Mouse (Mus musculus): ENCODE data around the gene Rbm4. TPM values are rescaled to one million over a fixed set of nuclear protein-coding genes. Genes with fewer than 3 reads are reported as not detected.

The Rbm4 gene
- polyA plus RNA-seq, 1 experiment from 2014 or later: 30.7 TPM

GRCm38 (mm10) chr19:4749975-4750374 is 43.7 kb downstream of the Rbm4 start:
- no peak overlapping the region for H3K4me2 ChIP-seq
- H3K4me3 ChIP-seq: no peak overlapping the region
- H3K27ac ChIP-seq: no peak overlapping the region
- H3K27me3 ChIP-seq (replicated peaks): no peaks in the 10 kb centered on the region
- no peak for ATAC-seq
- H3K9ac ChIP-seq: no peak overlapping the region
- no peaks in the 10 kb centered on the region for H3K9me3 ChIP-seq (replicated peaks)
- no peaks in the 10 kb centered on the region for H3K36me3 ChIP-seq
- no peaks in the 10 kb centered on the region for H3K4me1 ChIP-seq
- 75% methylated on average over 6 of the region's 6 CpGs for WGBS (ENCODE audit: insufficient replicate concordance)

GRCm38 (mm10) chr19:4748493-4748892 is 45.2 kb downstream of the Rbm4 start:
- 76% methylated on average over 10 of the region's 10 CpGs for WGBS (ENCODE audit: insufficient replicate concordance)

GRCm38 (mm10) chr19:4747631-4748312 is 45.9 kb downstream of the Rbm4 start:
- no peaks in the 10 kb centered on the region for H3K4me1 ChIP-seq
- no peak overlapping the region for H3K9ac ChIP-seq
- H3K27me3 ChIP-seq (replicated peaks): no peaks in the 10 kb centered on the region
- ATAC-seq: no peak
- 80% methylated on average over 9 of the region's 9 CpGs for WGBS (ENCODE audit: insufficient replicate concordance)
- no peak overlapping the region for H3K27ac ChIP-seq
- no peaks in the 10 kb centered on the region for H3K9me3 ChIP-seq (replicated peaks)
- no peak overlapping the region for H3K4me2 ChIP-seq
- no peak overlapping the region for H3K4me3 ChIP-seq
- no peaks in the 10 kb centered on the region for H3K36me3 ChIP-seq

More at GRCm38 (mm10) chr19:4748493-4748892, 45.2 kb downstream of the Rbm4 start:
- Histone ChIP-seq H3K27ac (no peak overlapping the region), H3K9me3 (replicated peaks) (no peaks in the 10 kb centered on the region), H3K9ac (no peak overlapping the region), H3K4me2 (no peak overlapping the region), H3K27me3 (replicated peaks) (no peaks in the 10 kb centered on the region), H3K36me3 (no peaks in the 10 kb centered on the region), H3K4me3 (no peak overlapping the region), H3K4me1 (no peaks in the 10 kb centered on the region)
- no peak for ATAC-seq

GRCm38 (mm10) chr19:4746611-4747010 is 47.1 kb downstream of the Rbm4 start:
- no peak for ATAC-seq
- WGBS (ENCODE audit: insufficient replicate concordance): 76% methylated on average over 14 of the region's 14 CpGs
- Histone ChIP-seq H3K4me3 (no peak overlapping the region), H3K27me3 (replicated peaks) (no peaks in the 10 kb centered on the region), H3K9me3 (replicated peaks) (no peaks in the 10 kb centered on the region), H3K4me2 (no peak overlapping the region), H3K4me1 (no peaks in the 10 kb centered on the region), H3K27ac (no peak overlapping the region), H3K9ac (no peak overlapping the region), H3K36me3 (no peaks in the 10 kb centered on the region)

GRCm38 (mm10) chr19:4745681-4746080 is 48.0 kb downstream of the Rbm4 start:
- no peak for ATAC-seq
- no peaks in the 10 kb centered on the region for H3K4me1 ChIP-seq
- H3K9ac ChIP-seq: no peak overlapping the region
- WGBS (ENCODE audit: insufficient replicate concordance): 86% methylated on average over 10 of the region's 10 CpGs
- no peak overlapping the region for H3K4me3 ChIP-seq
- H3K4me2 ChIP-seq: no peak overlapping the region
- H3K27ac ChIP-seq: no peak overlapping the region
- no peaks in the 10 kb centered on the region for H3K36me3 ChIP-seq
- no peaks in the 10 kb centered on the region for H3K27me3 ChIP-seq (replicated peaks)
- no peaks in the 10 kb centered on the region for H3K9me3 ChIP-seq (replicated peaks)

GRCm38 (mm10) chr19:4745057-4745456 is 48.6 kb downstream of the Rbm4 start:
- 73% methylated on average over 9 of the region's 9 CpGs for WGBS (ENCODE audit: insufficient replicate concordance)
- Histone ChIP-seq H3K27ac (no peak overlapping the region), H3K4me3 (no peak overlapping the region), H3K4me1 (no peaks in the 10 kb centered on the region), H3K9ac (no peak overlapping the region), H3K27me3 (replicated peaks) (no peaks in the 10 kb centered on the region), H3K9me3 (replicated peaks) (no peaks in the 10 kb centered on the region), H3K4me2 (no peak overlapping the region), H3K36me3 (no peaks in the 10 kb centered on the region)
- ATAC-seq: no peak

- H3K4me3 ChIP-seq: no peak overlapping the region
- H3K27me3 ChIP-seq (replicated peaks): no peaks in the 10 kb centered on the region
- no peak overlapping the region for H3K9ac ChIP-seq
- H3K36me3 ChIP-seq: no peaks in the 10 kb centered on the region
- no peak for ATAC-seq
- WGBS (ENCODE audit: insufficient replicate concordance): 68% methylated on average over 14 of the region's 14 CpGs
- H3K27ac ChIP-seq: no peak overlapping the region
- no peaks in the 10 kb centered on the region for H3K9me3 ChIP-seq (replicated peaks)
- H3K4me1 ChIP-seq: no peaks in the 10 kb centered on the region
- no peak overlapping the region for H3K4me2 ChIP-seq
Measured at GRCm38 (mm10) chr19:4744026-4744425, 49.7 kb downstream of the Rbm4 start.

- H3K27me3 ChIP-seq (replicated peaks): no peaks in the 10 kb centered on the region
- no peak overlapping the region for H3K4me2 ChIP-seq
- H3K4me1 ChIP-seq: no peaks in the 10 kb centered on the region
- H3K9ac ChIP-seq: no peak overlapping the region
- 40% methylated on average over 5 of the region's 5 CpGs for WGBS (ENCODE audit: insufficient replicate concordance)
- H3K27ac ChIP-seq: no peak overlapping the region
- H3K9me3 ChIP-seq (replicated peaks): no peaks in the 10 kb centered on the region
- ATAC-seq: no peak
- H3K4me3 ChIP-seq: no peak overlapping the region
- no peaks in the 10 kb centered on the region for H3K36me3 ChIP-seq
Measured at GRCm38 (mm10) chr19:4743524-4743923, 50.2 kb downstream of the Rbm4 start.

- H3K27me3 ChIP-seq (replicated peaks): 0 out of 2 replicates have a peak, but pooled peaks cover 5% of the 10 kb centered on the region
- no peak overlapping the region for H3K27ac ChIP-seq
- H3K9me3 ChIP-seq (replicated peaks): no peaks in the 10 kb centered on the region
- no peak overlapping the region for H3K4me2 ChIP-seq
- no peak overlapping the region for H3K9ac ChIP-seq
- no peaks in the 10 kb centered on the region for H3K4me1 ChIP-seq
- no peak for ATAC-seq
- WGBS (ENCODE audit: insufficient replicate concordance): 73% methylated on average over 6 of the region's 6 CpGs
- H3K4me3 ChIP-seq: no peak overlapping the region
- H3K36me3 ChIP-seq: no peaks in the 10 kb centered on the region
Measured at GRCm38 (mm10) chr19:4742229-4742628, 51.5 kb downstream of the Rbm4 start.

GRCm38 (mm10) chr19:4741482-4741881 is 52.2 kb downstream of the Rbm4 start:
- no peak overlapping the region for H3K4me3 ChIP-seq
- 64% methylated on average over 10 of the region's 10 CpGs for WGBS (ENCODE audit: insufficient replicate concordance)
- no peaks in the 10 kb centered on the region for H3K9me3 ChIP-seq (replicated peaks)
- H3K27ac ChIP-seq: no peak overlapping the region
- no peak overlapping the region for H3K4me2 ChIP-seq
- H3K4me1 ChIP-seq: no peaks in the 10 kb centered on the region
- no peak for ATAC-seq
- no peak overlapping the region for H3K9ac ChIP-seq
- H3K27me3 ChIP-seq (replicated peaks): 0 out of 2 replicates have a peak, but pooled peaks cover 5% of the 10 kb centered on the region
- H3K36me3 ChIP-seq: no peaks in the 10 kb centered on the region

GRCm38 (mm10) chr19:4739762-4740161 is 53.9 kb downstream of the Rbm4 start:
- Histone ChIP-seq H3K4me2 (no peak overlapping the region), H3K27ac (no peak overlapping the region), H3K9me3 (replicated peaks) (no peaks in the 10 kb centered on the region), H3K36me3 (no peaks in the 10 kb centered on the region), H3K4me3 (no peak overlapping the region), H3K27me3 (replicated peaks) (0 out of 2 replicates have a peak, but pooled peaks cover 5% of the 10 kb centered on the region), H3K4me1 (no peaks in the 10 kb centered on the region), H3K9ac (no peak overlapping the region)
- WGBS (ENCODE audit: insufficient replicate concordance): 76% methylated on average over 5 of the region's 5 CpGs
- ATAC-seq: no peak

GRCm38 (mm10) chr19:4739053-4739452 is 54.6 kb downstream of the Rbm4 start:
- Histone ChIP-seq H3K9me3 (replicated peaks) (no peaks in the 10 kb centered on the region), H3K27me3 (replicated peaks) (0 out of 2 replicates have a peak, but pooled peaks cover 5% of the 10 kb centered on the region), H3K4me3 (no peak overlapping the region), H3K9ac (no peak overlapping the region), H3K4me1 (no peaks in the 10 kb centered on the region), H3K4me2 (no peak overlapping the region), H3K36me3 (no peaks in the 10 kb centered on the region), H3K27ac (no peak overlapping the region)
- ATAC-seq: no peak
- WGBS (ENCODE audit: insufficient replicate concordance): 81% methylated on average over 11 of the region's 11 CpGs

GRCm38 (mm10) chr19:4737866-4738265 is 55.8 kb downstream of the Rbm4 start:
- no peak for ATAC-seq
- Histone ChIP-seq H3K27me3 (replicated peaks) (0 out of 2 replicates have a peak, but pooled peaks cover 8% of the 10 kb centered on the region), H3K9me3 (replicated peaks) (no peaks in the 10 kb centered on the region), H3K4me3 (no peak overlapping the region), H3K36me3 (no peaks in the 10 kb centered on the region), H3K27ac (no peak overlapping the region), H3K9ac (no peak overlapping the region), H3K4me1 (no peaks in the 10 kb centered on the region), H3K4me2 (no peak overlapping the region)
- whole genome bisulfite sequencing (ENCODE audit: insufficient replicate concordance): 71% methylated on average over 13 of the region's 13 CpGs

All from liver, embryonic 12.5 days (tissue).